Mouse (Mus musculus) urinary bladder, postnatal 36 days (tissue): Measurements from ENCODE around the gene Kcns3.

Source experiments
- DNase-seq, 2 experiments: peaks; one replicate each; pipeline ENCODE4 v3.0.0; 2022; ENCODE audit warnings: low spot score in 2 of 2, mixed read lengths in 1 of 2

Gene Kcns3

DNA sequence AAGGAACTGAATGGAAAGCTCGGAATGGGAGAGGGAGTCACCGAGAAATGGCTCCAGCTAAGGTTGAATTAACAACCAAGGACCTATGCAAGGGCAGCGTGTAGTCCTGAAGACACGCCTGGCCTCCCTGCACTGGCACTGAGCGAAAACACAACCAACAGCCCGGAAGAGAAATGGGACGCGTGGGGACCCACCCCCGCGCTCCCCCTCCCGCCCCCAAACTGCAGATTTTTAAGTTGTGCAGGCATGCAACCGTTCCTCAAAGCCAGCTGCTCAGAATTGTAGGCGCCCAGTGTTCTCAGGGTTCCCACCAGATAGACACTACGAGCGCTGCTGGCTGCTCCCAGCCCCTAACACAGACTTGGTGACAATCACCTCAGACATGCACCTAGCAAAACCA lies at the start of gene Kcns3:
Gene Kcns3, minus strand, starts transcription at position 42 of the 400 bp plus-strand sequence.
- DNase-seq = no peak

- no peak for DNase-seq
Observed at GRCm38 (mm10) chr12:11198551-11198950, 47.7 kb upstream of the Kcns3 start.

- no peak for DNase-seq
Observed at GRCm38 (mm10) chr12:11198026-11198425, 47.2 kb upstream of the Kcns3 start.

GRCm38 (mm10) chr12:11196830-11197229 lies 46.0 kb upstream of the Kcns3 start:
- no peak for DNase-seq

- peak; percentile 69 to 75 for DNase-seq
Observed at GRCm38 (mm10) chr12:11196142-11196597, 45.3 kb upstream of the Kcns3 start.

DNA sequence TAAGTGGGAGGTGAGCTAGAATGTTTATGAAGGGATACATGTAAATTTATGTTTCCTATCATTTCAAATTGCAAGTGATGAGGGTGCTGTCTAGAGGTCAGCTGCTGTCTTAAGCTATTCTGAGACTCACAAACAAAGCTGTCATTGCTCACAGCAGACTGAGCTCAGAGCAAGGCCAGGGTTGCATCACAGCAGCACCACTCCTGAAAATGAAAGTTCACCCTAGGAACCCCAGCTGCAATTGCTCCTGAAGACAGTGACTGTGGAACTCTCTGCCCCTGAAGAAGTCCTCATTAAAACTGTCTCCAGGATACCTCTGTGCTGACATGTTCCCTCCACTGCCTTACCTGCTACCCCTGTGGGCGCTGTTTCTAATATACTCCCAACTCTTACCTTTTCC lies 44.2 kb upstream of the Kcns3 start:
- no peak for DNase-seq

GRCm38 (mm10) chr12:11178486-11179154 lies 27.8 kb upstream of the Kcns3 start:
- DNase-seq = peak; percentile 66 to 83

GRCm38 (mm10) chr12:11177408-11178394 lies 26.8 kb upstream of the Kcns3 start:
- no peak for DNase-seq

DNA sequence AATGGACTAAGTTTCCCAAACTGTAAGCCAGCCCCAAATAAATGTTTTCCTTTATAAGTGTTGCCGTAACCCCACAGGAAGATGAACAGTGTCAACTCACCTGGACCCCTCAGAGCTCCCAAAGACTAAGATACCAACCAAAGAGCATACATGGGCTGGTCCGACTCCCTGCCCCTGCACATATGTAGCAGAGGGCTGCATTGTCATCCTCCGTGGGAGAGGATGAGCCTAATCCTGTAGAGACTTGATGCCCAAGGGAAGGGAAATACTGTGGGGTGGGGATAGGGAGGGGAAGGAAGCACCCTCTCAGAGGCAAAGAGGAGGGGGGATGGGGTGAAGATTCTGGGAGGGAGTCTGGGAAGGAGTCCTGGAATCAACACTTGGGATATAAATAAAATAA lies 7.8 kb upstream of the Kcns3 start:
- DNase-seq = no peak

DNA sequence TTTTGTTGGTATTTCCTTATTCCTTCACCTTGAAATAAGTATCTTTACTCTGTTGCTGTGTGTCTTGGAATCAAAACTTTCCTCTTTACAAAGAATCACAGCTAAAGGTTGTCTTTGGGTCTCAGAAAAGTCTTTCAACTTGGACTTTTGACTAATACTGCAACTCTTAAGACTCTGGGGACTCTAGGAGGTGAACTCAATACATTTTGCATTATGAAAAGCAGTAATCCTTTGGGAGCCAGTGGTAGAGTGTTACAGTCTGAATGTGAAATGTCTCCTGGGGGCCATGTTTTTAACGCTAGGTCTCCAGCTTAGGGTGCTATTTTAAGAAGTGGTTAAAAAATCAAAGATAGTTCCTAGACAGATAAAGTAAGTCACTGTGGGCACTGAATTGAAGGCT lies 4.3 kb upstream of the Kcns3 start:
- no peak for DNase-seq

- no peak for DNase-seq
Observed at GRCm38 (mm10) chr12:11153587-11153986, 2.7 kb upstream of the Kcns3 start.

DNA sequence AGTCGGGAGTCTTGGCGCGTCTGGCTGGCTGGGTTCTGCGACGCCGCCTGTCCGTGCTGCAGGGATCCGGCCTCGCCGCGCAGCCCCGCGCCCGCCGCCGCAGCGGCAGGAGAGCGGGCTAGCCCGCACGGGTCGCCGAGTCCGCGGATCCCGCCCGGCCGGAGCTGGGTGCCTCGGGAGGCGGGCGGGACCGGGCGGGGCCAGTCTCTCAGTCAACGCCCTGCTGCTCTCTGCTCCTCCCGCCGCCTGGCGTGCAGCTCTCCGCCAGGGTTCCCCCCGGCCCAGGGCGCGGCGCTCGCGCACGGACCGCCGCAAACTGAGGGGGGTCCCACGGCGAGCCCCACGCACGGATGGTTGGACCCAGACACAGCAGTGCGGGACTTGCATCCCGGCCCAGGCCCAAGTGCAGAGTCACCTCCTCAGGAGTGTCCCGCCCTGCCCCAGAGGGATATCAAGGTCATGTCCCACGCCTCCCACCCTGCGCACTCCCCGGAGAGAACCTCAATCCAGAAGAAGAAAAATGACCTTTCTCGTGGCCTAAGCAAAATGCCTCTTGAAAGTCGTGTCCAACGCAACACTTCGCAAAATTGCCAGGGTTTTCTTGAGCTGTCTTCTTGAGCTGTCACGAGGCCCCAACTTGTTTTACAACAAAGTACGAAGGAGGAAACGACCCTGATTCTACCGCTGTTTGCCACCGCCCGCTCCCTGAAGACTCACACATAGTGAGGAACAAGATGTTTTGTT lies 492 bp downstream of the Kcns3 start:
- DNase-seq = peak; percentile 11 to 41

- peak; percentile 6 to 67 for DNase-seq
Observed at GRCm38 (mm10) chr12:11149421-11150191, 1.2 kb downstream of the Kcns3 start.

GRCm38 (mm10) chr12:11149121-11149420 lies 1.8 kb downstream of the Kcns3 start:
- DNase-seq = peak in 1 of 2 experiments; percentile 4

- DNase-seq = peak in 1 of 2 experiments; percentile 4
Observed at GRCm38 (mm10) chr12:11144894-11145293, 6.0 kb downstream of the Kcns3 start.

DNA sequence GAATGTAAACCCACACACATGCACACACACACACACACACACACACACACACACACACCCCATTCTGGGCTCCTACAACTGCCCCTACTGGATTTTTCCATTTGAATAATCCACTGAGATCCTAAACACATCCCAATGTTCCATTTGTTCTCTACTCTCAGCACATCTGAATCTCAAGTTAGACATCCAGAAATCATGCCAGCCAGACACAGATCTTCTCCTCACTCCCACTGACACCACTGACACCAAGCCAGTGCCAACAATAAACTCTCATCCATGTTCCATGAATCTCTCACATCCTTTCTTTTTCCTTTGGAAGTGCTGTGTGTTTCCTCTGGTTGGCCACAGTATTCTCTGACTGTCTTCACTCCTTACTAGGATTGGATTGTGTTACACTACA lies 18.4 kb downstream of the Kcns3 start:
- DNase-seq = no peak

GRCm38 (mm10) chr12:11129188-11129587 lies 21.7 kb downstream of the Kcns3 start:
- no peak for DNase-seq

GRCm38 (mm10) chr12:11126186-11126759 lies 24.6 kb downstream of the Kcns3 start:
- DNase-seq = no peak

GRCm38 (mm10) chr12:11101565-11101964 lies 49.3 kb downstream of the Kcns3 start:
- no peak for DNase-seq

- no peak for DNase-seq
Observed at GRCm38 (mm10) chr12:11088626-11089372, 62.1 kb downstream of the Kcns3 start.
